Mouse (Mus musculus) c-Kit-positive CD71-negative TER-119-negative erythroid progenitor cells, embryonic 14.5 days (primary cell): ENCODE measurements around the gene Optc.

Experiments
- DNase-seq: peaks from one replicate; pipeline ENCODE4 v3.0.0-alpha.2; 2013; ENCODE audit warnings: low read depth

Optc gene

DNA sequence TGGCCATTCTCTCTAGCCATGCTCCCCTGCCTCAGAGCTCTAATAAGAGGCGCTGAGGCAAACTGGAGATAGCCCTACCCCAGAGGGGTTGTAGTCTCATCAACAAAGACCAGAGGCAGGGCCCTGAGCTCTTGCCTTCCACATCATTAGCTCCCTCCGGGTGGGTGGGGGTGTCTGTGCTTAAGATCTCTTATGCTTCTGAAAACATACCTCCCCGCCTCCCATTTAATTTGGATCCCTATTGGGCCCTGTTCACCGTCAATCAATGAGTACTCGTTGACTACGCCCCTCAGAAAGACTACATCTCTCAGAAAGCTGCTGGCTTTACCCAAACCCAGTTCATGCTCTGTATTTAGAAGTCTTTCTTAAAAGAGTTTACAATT is 10.3 kb upstream of the Optc start:
- no peak for DNase-seq

DNA sequence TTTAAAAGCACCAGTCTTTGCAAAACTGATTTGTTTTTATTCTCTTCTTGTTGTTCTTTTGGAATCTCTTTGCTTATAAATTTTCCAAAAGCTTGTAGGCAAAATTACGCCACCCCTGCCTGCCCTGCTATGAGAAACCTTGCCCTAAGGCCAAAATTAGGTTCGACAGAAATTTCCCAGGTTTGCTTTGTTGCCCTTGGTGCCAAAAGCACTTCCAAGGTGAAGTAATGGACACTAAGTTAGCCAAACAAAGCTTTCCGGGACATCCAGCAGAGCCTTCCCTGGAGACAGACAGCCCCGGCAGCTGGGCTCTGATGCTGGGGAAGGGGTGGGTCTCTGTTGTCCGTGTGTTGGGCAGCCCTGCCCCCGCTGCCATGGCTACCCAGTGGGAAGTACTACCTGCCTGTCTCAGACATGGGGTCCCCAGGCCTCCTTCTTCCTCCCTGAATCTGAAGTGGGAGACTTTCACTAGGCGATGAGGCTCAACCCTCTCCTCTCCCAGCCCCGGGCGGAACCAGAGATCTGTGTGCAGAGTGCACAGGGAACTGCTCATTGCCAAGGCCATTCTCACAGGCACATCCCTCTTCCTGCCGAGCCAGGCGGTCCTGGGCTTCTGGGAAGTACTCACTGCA is 9.8 kb upstream of the Optc start:
- DNase-seq, result no peak

DNA sequence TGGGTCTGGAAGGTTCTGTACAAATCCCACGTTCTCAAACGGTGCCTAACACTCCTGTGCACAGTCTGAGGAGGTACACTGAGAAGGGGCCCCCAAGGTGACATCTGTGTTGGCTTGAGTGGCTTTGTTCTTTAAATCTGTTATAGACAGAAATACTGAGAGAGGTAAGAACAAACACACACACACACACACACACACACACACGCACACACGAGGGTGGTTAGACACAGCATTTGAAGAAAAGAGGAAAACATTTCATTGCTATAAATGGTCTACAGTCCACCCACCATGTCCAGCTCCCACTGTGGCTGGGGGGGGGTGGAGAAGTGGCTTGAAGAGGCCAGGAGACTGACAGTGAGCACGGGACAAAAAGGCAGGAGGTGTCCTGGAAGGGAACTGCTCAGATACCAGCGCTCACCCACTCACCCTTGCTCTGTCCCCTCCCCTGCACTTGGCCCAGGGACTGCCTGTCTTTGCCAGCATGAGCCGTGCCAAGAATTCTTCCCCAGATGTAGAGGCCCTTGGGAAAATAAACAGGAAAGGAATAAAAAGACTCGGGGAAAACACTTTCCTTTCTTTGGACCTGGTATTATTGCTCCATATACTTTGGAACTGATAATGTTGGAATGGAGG is 8.0 kb upstream of the Optc start:
- DNase-seq, result no peak

DNA sequence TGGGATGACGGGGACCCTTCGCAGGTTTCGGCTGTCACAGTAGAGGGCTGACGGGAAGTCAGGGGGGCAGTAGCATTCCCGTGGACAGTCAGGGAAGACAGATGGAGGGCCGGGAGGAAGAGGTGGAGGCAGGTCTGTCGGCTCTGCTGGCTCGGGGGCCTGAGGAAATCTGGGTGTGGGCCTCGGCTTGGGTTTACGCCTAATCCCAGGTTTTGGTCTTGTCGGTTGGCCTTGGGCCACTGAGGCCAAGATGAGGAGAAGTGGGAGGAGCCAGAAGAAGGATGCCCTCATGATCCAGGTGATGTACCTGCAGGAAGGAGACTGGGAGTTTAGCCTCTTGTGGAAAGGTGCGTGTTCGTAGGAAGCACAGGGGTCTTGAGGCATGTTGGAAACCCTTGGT is 7.3 kb upstream of the Optc start:
- DNase-seq, result no peak

DNA sequence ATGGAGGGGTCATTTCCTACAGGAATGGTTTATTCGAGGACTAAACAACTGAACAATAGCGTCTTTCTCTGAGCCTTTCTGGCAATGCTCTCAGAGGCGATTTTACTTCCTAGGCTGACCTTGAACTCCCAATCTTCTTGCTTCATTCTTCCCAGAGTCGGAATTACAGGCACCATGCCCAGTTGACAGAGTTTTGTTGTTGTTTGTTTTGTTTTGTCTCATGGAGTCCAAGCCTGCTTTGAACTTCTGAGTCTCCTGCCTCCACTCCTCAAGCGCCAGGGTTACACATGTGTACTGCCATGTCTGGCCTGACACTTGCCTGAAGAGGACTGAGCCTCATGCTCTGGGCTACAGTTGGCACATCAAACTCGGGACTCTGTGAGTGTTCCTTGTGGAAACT is 5.2 kb upstream of the Optc start:
- DNase-seq, result no peak

DNA sequence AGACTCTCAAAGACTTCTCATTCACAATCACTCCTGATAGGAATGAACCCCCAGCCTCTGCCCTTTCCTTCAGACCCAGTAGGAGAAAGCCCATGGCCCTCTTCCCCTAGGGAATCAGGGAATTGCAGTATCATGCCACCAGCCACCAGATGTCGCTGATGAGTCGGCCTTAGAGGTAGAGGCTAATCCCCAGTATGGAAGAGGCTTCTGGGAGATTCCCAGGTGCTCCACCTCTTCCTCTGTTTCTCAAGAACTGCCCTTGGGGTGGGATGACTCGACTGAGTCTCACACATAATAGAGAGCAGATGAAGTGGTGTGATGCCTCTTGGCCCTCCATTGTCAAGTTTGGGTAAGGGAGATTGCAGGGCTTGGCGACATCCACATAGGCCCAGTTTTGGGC is 3.7 kb upstream of the Optc start:
- no peak for DNase-seq

DNA sequence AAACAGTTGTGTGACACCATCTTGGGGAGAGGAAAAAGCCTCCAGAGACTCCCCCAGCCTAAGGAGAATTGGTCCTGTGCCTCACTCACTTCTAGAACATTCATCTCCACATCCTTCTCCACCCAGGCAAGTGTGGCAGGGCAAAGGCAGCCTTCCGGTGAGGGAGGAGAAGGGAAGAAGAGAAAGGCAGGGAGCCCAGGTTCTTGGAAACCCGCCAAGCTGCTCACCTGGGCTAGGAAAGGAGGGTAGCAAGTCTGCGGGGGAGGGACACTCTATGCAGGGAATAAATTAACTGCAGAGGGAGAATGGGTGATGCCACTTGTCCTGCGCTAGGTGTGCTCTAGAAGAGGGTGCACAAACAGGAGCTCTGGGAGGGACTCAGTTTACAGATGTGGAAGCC is 3.2 kb upstream of the Optc start:
- no peak for DNase-seq

DNA sequence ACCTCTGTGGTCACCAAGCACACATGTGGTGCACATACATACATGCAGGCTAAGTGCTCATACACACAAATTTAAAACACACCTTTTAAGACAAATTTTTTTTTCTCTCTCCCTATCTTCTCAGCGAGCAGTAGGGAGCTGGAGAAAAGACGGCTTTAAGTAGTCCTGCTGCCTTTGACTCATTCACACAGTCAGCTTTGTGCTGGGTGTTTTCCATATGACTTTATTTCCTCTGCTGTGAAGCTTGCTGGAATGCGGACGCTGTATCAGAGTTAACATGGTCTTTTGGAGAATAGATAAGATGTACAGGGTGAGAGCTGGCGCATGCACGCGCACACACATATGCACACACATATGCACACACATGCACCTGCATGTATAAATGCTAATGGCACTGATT is 2.3 kb upstream of the Optc start:
- no peak for DNase-seq

DNA sequence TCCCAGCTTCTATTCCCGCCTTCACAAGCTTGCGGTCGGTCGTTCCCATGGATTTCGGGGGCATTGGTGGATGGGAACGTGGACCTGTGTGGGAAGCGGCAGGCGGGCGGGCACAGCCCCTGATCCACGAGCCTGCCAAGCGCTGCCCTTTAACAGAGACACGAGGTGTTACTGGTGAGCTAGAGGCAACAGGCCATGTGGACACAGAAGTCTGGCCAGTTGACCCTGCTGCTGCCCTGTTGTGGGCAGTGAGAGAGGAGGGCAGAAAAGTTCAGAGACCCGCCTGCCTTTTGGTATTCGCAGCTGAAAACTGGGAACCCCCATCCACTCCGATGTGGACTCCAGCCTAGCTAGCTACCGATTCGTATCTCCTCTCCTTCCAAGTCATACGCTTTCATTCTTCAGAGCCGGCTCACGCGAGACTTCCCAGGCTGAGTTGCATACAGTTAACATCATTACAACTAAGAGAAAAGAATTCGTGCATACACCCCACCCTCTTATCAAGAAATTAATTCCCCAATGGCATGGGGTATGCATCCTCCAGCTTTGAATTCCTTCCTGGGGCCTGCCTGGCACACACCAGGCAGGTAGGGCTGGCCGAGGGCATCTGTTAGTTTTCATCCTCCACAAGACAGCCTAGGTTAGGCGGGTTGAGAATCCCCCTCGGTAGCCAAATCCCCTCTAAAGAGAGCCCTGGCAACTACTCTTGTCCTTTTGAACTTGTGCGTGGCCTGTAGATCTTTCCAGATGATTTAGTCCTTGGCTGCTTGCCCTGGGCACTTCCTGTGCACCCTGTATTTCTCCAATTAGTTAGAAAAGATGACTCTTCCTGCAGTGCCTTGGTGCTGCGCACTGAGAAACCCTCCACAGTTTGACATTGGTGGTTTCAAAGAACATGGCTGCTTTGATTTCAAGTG is 1.1 kb upstream of the Optc start:
- no peak for DNase-seq

DNA sequence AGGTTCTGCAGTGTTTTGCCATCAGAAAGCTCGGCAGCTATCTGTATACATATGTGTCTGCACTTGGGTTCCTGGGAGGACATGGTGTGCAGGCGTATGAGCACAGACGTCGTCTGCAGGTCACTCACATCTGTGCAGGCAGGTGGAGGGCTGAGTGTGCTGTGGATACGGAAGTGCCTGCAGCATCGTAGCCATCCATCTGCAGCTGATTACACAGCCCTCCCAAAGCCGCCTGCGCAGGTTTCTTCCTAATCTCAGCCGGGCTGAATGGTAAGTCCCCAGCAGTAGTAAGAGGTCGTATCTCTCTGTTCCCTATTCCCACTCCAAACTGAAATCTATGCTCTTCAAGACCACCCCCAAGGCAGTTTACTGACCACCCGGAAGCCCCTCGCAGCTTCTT is 1.4 kb downstream of the Optc start:
- no peak for DNase-seq

DNA sequence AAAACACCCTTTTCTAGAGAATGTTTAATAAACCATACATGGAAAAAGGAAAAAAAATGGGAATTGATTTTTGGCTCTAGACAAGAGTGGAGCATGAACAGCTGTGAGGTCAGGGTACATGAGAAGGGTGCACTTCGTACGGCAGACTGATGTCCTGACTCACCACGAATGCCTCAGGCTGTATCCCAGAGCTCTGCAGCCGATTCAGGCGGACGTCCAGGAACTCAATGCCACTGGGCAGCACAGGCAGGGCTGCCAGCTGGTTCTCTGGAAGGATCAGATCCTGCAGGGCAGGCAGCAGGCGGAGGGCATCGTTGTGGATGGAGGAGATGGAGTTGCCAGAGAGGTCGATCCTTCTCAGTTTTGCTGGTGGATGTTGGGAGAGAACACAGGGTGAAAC is 7.0 kb downstream of the Optc start:
- DNase-seq, result no peak

DNA sequence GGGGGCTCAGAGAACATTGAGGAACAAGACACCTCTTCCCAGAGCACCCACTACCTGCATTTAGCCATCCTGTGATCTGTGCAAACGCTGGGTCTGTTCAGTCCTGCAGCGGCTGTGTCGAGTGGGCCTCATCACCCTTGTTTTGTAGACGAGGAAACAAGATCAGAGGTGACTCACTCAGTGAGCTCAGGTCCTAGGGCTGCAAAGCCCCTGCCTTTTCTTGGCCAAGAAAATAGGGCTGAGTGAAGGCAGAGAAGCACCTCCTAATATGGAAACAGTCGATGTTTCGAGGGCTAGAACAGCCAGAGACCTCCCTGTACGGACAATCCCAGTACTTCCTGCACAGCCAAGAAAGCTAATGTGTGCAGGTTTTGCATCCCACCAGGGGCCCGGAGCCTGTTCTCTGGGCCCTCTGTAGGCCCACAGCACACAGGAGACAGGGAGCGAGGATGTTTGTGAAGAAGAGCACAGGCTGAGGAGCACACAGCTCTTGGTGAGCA is 8.7 kb downstream of the Optc start:
- no peak for DNase-seq

DNA sequence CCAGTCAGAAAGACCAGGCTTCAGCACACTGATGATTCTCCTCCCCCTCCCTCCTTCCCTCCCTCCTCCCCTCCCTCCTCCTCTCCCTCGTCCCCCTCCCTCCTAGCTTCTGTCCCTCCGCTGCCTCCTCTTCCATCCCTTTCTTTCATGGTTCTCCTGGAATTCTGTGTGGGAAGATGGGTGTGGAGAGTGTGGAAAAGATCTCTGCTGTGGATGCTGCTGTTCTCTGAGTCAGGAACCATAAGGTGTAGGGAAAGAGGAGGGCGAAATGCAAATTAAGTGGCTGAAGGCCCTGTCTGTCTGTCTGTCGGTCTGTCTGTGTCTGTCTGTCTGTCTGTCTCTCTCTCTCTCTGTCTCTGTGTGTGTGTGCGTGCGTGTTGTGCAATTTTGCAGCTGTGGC is 10.5 kb downstream of the Optc start:
- DNase-seq, result no peak

DNA sequence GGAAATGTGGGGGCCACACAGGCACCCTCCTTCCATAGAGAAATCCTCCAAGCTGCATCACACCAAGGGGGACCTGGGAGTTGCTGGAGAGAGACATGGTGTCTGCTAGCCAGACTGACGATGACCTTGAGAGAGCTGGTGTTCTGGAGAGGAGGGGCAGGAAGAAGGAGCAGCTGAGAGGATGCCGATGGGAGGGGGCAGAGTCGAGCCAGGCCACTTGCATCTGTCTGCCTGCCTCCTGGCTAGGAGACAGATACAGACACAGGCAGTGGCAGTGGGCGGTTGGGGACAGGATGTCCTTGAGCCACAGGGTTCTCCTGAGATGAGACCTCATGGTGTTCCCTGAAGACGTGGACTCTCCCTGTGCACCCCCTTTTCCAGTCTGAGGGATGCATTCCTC is 16.3 kb downstream of the Optc start:
- no peak for DNase-seq

DNA sequence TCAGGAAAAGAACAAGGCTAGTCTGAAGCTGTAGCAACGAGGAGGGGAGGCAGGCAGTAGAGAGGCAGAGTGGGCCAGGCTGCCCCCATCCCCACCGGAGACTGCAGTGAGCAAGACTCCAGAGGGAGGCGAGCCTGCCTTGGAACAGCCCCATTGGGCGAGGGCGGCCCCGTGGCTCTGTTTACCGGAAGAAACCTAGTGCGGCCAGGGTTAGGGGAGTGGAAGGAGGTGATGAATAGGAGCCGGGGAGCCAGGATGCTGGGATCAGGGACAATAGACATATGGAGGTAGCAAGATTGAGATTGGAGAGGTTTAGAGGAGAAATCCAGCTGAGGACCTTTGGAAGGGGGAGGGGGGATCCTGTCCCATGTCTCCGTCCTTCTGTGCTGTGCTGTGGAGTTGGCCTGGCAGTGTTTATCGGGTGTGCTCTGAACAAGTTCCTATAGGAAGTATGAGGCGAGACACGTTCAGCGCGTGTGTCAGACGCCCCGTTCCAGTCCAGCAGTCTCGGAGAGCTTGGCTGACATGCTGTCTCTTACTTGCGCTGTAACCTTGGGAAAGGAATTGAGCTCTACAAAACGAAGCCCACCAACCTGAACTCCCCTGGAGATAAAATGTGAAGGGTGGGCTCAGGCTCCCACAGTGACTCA is 17.7 kb downstream of the Optc start:
- DNase-seq, result no peak

DNA sequence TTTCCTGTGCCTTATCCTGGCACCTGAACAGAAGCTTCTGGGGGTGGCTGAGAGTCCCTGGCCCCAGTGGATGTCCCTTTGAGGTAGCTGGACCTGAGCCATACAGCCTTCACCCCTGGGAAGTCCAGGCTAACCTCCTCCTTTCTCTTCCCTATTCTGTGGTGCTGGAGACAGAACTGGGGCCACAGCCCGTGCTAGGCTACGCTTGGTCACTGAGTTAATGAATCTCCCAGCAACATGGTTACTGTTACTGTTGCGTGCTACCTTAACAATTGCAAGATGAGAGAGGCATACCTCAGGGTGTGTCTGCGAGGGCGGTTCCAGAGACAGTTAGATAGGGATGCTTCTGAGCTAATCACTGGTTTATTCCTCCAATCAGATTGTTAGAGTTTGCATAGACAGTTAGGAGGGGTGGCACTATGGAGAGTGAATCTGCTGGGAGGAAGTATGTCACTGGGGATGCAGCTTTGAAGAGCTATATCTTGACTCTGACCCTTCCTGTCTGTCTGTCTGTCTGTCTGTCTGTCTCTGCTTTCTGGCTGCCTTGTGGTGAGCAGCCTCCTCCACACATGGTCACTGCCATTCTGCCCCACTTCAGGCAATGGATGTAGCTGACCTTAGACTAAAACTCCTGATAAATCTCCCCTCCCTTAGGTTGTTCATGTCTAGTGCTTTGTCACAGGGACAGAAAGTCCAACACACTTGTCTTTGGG is 20.1 kb downstream of the Optc start:
- DNase-seq, result no peak

DNA sequence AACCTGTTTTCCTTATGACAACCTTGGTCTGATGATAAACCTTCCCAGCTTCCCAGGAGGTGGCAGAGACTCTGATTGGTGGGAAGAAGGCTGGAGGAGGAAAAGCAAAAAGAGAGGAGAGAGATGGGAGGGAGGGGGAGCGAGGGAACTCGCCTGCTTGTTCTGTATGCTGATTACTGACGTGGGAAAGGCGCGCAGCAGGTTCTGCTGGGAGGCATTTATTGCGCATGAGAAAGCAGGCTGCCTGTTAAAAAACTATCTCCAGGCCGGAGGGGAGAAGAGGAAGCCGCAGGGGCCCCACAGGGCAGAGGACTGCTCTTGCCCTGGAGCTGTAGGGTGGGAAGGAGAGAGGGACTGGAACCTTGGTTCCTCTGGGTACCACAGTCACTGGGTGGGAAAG is 20.8 kb downstream of the Optc start:
- no peak for DNase-seq

DNA sequence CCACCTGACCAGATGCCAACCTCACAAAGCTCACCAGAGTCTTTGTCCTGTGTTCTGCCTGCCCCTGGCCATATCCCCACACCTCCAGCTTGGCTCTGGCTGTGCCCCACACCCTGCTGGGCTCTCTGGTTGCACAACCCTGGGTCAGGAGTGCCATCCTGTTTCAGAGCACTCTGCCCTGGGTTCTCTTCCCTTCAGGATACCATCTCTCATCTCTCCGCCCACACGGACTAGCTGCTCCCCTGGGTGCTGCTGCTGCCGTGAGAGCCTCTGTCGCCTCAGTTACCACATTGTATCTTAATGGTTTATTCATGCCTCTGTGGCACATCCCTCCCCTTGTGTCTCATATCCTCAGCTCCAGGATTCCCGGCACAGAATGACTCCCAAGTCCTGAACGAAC is 21.4 kb downstream of the Optc start:
- no peak for DNase-seq

DNA sequence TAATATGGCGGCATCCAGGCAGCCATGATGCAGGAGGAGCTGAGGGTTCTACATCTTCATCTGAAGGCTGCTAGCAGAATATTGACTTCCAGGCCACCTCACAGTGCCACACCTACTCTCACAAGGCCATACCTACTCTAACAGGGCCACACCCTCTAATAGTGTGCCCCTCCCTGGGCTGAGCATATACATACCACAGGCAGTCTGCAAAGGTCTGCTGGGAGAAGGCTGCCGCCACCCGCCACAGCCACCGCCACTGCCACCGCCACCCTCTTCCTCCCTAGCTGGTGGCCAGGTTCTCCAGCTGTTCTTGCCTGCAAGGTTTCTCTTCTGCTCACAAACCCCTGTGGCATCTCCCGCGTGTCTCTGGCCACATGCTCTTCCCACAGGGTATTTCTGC is 22.0 kb downstream of the Optc start:
- no peak for DNase-seq

DNA sequence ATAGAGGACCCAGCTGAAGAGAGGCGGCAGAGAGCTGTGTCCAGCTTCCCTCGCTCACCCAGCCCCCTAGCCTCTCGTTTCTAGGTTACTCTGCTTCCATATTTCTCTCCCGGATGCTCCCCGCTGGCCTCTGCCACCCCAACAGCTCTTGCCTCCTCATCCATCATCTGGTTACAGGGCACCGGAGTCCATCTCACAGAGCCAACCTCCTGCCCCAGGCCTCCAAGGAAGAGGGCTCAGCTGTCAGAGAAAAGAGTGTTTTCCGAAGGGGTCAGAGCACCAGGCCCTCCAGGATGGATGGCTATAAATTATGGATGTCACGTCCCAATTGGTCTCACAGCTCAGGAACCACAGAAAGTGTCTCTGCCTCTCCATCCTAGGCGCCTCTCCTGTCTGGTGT is 23.1 kb downstream of the Optc start:
- DNase-seq, result no peak

DNA sequence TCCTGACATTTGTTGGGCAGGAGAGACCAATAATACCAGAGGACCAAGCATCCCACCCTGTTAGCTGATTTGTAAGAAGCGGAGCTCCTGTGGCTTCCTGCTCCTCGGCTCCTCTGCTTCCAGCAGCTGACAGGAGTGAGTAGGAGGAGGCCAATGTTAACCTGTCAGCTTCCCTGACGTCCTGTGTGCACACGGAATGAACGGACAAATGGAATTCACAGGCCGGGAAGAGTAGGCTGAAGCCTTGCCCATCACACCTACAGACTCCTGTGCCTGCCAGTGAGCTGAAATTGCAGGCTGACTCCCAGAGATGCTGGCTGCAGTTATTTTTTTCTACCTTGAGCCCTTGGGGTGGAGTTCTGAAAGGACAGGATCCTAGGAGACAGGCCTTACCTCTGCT is 23.7 kb downstream of the Optc start:
- DNase-seq, result no peak
